Mouse (Mus musculus): ENCODE data around the gene Tnnt3. TPM values are rescaled to one million over a fixed set of nuclear protein-coding genes. Genes with fewer than 3 reads are reported as not detected.
A peak's percentile ranks its signal among the peaks of the same experiment; 100 is the strongest.

Gene Tnnt3
- total and polyA plus RNA-seq, 3 experiments, result not detected

DNA sequence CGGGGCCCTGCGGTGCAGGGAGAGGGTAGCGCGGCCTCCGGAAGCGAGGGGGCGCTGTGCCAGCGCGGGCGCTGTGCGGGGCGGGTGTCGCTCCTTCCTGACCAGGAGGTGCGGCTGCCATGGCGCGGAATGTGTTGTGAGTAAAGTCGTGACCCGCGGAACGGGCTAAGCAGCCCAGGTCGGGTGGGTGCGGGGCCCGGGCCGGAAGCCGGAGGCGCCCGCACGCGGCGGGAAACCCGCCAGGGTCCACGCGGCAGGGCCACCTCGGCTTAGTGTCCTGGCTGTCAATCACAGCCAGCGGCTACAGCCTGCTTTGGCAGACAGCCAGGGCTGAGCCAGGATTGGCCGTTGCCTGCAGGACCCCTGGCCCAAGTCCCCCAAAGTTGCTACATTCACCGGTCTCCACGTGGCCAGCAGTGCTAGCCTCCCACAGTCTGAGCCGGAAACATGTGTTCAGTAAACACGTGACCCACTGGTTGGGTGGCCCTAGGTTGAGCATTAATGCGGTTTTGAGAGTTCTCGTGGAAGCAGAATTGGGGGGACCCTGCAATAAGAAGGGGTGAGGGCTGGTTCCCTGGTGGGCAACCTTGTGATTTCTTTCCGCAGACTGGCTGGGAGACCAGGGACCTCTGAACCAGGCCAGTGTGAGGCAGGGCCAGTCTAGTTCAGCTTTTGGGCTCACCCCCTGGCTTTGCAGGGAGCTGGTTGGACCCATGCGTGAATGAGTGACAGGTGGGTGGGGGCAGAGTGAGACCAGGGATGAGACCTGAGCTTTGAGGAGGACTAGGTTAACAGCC lies 34.6 kb downstream of the Tnnt3 start (continued):
- no peak for TF ChIP-seq MAFK (IDR thresholded peaks at IDR 0.05; ENCODE audit: borderline replicate concordance, low read depth, low read length)
- TF ChIP-seq USF1 (IDR thresholded peaks at IDR 0.05; ENCODE audit: low read depth, low read length), result peak; percentile 94
- 0 out of 2 replicates have a peak, but pooled peaks have one; percentile 50 for TF ChIP-seq CHD1 (IDR thresholded peaks at IDR 0.05; ENCODE audit: low read depth, low read length)
- peak; percentile 99 for TF ChIP-seq MYC (IDR thresholded peaks at IDR 0.05; ENCODE audit: low read depth, low read length)
- TF ChIP-seq EP300 (IDR thresholded peaks at IDR 0.05; ENCODE audit: low read depth in 1 of 2, low read length in 2 of 2), result 0 out of 4 replicates have a peak, but pooled peaks of 1 of the 2 experiments have one; percentile 0
- no peak for TF ChIP-seq E2F4 (IDR thresholded peaks at IDR 0.05; ENCODE audit: borderline replicate concordance, low read depth, low read length)
- no peak for TF ChIP-seq ELF1 (IDR thresholded peaks at IDR 0.05; ENCODE audit: low read depth, low read length)
- TF ChIP-seq TAL1 (IDR thresholded peaks at IDR 0.05; ENCODE audit: low read length), result no peak
- peak; percentile 30; the same call in 1 of the 2 replicates for TF ChIP-seq GABPA (IDR thresholded peaks at IDR 0.05; ENCODE audit: low read depth, low read length)
- TF ChIP-seq UBTF (IDR thresholded peaks at IDR 0.05; ENCODE audit: borderline replicate concordance, insufficient read depth, low read depth, low read length), result no peak
- TF ChIP-seq CTCF (IDR thresholded peaks at IDR 0.05 in 2 of 3, conservative IDR thresholded peaks at IDR 0.05 in 1 of 3; ENCODE audit: control insufficient read depth in 1 of 3, insufficient read depth in 1 of 3, low read depth in 2 of 3, low read length in 3 of 3, poor library complexity in 1 of 3, severe bottlenecking in 1 of 3), result peak in 2 of 3 experiments; percentile 64 to 89; a peak in 5 of 6 replicates
- 0 out of 2 replicates have a peak, but pooled peaks have one; percentile 52 for TF ChIP-seq TCF12 (IDR thresholded peaks at IDR 0.05; ENCODE audit: low read depth, low read length)
- TF ChIP-seq POLR2AphosphoS5 (IDR thresholded peaks at IDR 0.05; ENCODE audit: borderline replicate concordance, low read depth, low read length), result no peak
- no peak for TF ChIP-seq RCOR1 (IDR thresholded peaks at IDR 0.05; ENCODE audit: low read depth, low read length)
- peak; percentile 99 for TF ChIP-seq MXI1 (IDR thresholded peaks at IDR 0.05; ENCODE audit: low read depth, low read length)
- peak; percentile 81 for TF ChIP-seq HCFC1 (IDR thresholded peaks at IDR 0.05; ENCODE audit: low read depth, low read length)
- no peak for TF ChIP-seq ZC3H11A (IDR thresholded peaks at IDR 0.05; ENCODE audit: low read depth, low read length)

DNA sequence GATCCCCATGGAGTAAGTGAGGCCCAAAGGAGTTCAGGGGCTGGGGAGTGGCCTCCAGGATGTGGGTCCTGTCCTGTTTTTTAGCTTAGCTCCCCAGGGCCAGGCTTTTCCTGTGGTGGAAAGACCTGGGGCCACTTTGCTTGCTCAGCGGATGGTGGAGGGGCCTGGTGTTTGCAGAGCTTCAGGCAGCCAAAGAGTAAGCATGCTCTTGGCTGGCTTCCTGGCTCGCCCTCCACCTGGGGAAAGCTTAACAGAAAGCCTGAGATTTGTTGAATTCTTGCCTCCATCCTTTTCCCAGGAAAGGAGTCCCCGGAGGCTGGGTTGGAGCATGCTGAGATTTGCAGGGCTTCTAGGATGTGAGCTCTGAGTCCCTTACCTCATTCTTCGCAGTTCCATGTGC lies 36.5 kb downstream of the Tnnt3 start:
- H3K79me2 ChIP-seq (ENCODE audit: control insufficient read depth, insufficient read depth, low read length, poor library complexity), result peaks cover 4% of the 10 kb centered on the region; the same call in 1 of the 2 replicates
- H3K36me3 ChIP-seq (ENCODE audit: control insufficient read depth in 1 of 2, insufficient read depth in 2 of 2, low read length in 2 of 2), result peaks cover 0 to 6% of the 10 kb centered on the region in 2 experiments; a peak in 3 of 4 replicates
- TF ChIP-seq GATA1 (IDR thresholded peaks at IDR 0.05; ENCODE audit: low read depth, low read length), result no peak
- H3K4me3 ChIP-seq (ENCODE audit: control insufficient read depth in 1 of 2, insufficient read depth in 1 of 2, low read depth in 2 of 2, low read length in 2 of 2), result no peak overlapping the region
- DNase-seq (ENCODE audit: low read depth, low spot score), result no peak
- no peaks in the 10 kb centered on the region for H3K9me3 ChIP-seq (replicated peaks; ENCODE audit: insufficient read depth, low read length)
- no peak overlapping the region for H3K27ac ChIP-seq (ENCODE audit: control insufficient read depth, low read depth, low read length)
- H3K9ac ChIP-seq (ENCODE audit: control insufficient read depth, low read depth, low read length, poor library complexity, severe bottlenecking), result no peak overlapping the region
- no peaks in the 10 kb centered on the region; a peak in 1 of 4 replicates for H3K27me3 ChIP-seq (ENCODE audit: control insufficient read depth in 1 of 2, insufficient read depth in 2 of 2, low read length in 2 of 2)
- peaks cover 4 to 7% of the 10 kb centered on the region in 2 experiments; a peak in 3 of 4 replicates for H3K4me1 ChIP-seq (ENCODE audit: control insufficient read depth in 1 of 2, insufficient read depth in 2 of 2, low read length in 2 of 2)
